Mouse (Mus musculus): Measurements from ENCODE around the gene Adap2. TPM values are rescaled to one million over a fixed set of nuclear protein-coding genes. Genes with fewer than 3 reads are reported as not detected.
"Not testable (repeated sequence)": the region's sequence is repeated elsewhere in the genome, so short reads cannot be mapped to it uniquely, and the experiment has no call there.

Adap2 gene
- total RNA-seq, 2 experiments from 2014 or later, result 2.7 to 3.6 TPM

GRCm38 (mm10) chr11:80159018-80159417 is 5.1 kb downstream of the Adap2 start:
- no peak for DNase-seq (ENCODE audit: low spot score)

- DNase-seq (ENCODE audit: low spot score), result no peak
Measured at GRCm38 (mm10) chr11:80161041-80161440, 7.1 kb downstream of the Adap2 start.

GRCm38 (mm10) chr11:80163362-80164116 is 9.6 kb downstream of the Adap2 start:
- no peak for DNase-seq (ENCODE audit: low spot score)

GRCm38 (mm10) chr11:80164224-80164623 is 10.3 kb downstream of the Adap2 start:
- no peak for DNase-seq (ENCODE audit: low spot score)

- no peak for DNase-seq (ENCODE audit: low spot score)
Measured at GRCm38 (mm10) chr11:80168121-80168520, 14.2 kb downstream of the Adap2 start.

GRCm38 (mm10) chr11:80168611-80169249 is 14.8 kb downstream of the Adap2 start:
- no peak for DNase-seq (ENCODE audit: low spot score)

- DNase-seq (ENCODE audit: low spot score), result no peak
Measured at GRCm38 (mm10) chr11:80169629-80170028, 15.7 kb downstream of the Adap2 start.

GRCm38 (mm10) chr11:80170351-80170750 is 16.4 kb downstream of the Adap2 start:
- DNase-seq (ENCODE audit: low spot score), result no peak

- DNase-seq (ENCODE audit: low spot score), result peak; percentile 36
Measured at GRCm38 (mm10) chr11:80171884-80172283, 18.0 kb downstream of the Adap2 start.

- DNase-seq (ENCODE audit: low spot score), result no peak
Measured at GRCm38 (mm10) chr11:80173963-80174670, 20.2 kb downstream of the Adap2 start.

GRCm38 (mm10) chr11:80176911-80177895 is 23.3 kb downstream of the Adap2 start:
- DNase-seq (ENCODE audit: low spot score), result no peak

- DNase-seq (ENCODE audit: low spot score), result no peak
Measured at GRCm38 (mm10) chr11:80178316-80178715, 24.4 kb downstream of the Adap2 start.

GRCm38 (mm10) chr11:80181021-80181749 is 27.3 kb downstream of the Adap2 start:
- DNase-seq (ENCODE audit: low spot score), result no peak

GRCm38 (mm10) chr11:80183054-80183704 is 29.3 kb downstream of the Adap2 start:
- not testable (repeated sequence) for DNase-seq (ENCODE audit: low spot score)

- DNase-seq (ENCODE audit: low spot score), result peak; percentile 95
Measured at GRCm38 (mm10) chr11:80183705-80184255, 29.9 kb downstream of the Adap2 start, which contains the start of gene Rnf135. Gene Rnf135 (plus strand): TSS chr11:80183851.

- DNase-seq (ENCODE audit: low spot score), result no peak
Measured at GRCm38 (mm10) chr11:80184531-80185071, 30.7 kb downstream of the Adap2 start.

- not testable (repeated sequence) for DNase-seq (ENCODE audit: low spot score)
Measured at GRCm38 (mm10) chr11:80185441-80185976, 31.6 kb downstream of the Adap2 start.

- no peak for DNase-seq (ENCODE audit: low spot score)
Measured at GRCm38 (mm10) chr11:80190280-80190679, 36.4 kb downstream of the Adap2 start.

- no peak for DNase-seq (ENCODE audit: low spot score)
Measured at GRCm38 (mm10) chr11:80193827-80194226, 39.9 kb downstream of the Adap2 start.

Measured in gastrocnemius, adult 18-20 months (tissue).